Mouse (Mus musculus): ENCODE data around the gene Prpf3.
"Not testable (repeated sequence)": the region's sequence is repeated elsewhere in the genome, so short reads cannot be mapped to it uniquely, and the experiment has no call there.

The Prpf3 gene

GRCm38 (mm10) chr3:95881979-95882815 lies 26.5 kb upstream of the Prpf3 start, which contains the start of gene Ciart:
Gene Ciart, minus strand, starts transcription at chr3:95882251.
- DNase-seq (ENCODE audit: low spot score in 2 of 2), result peak; percentile 91

- DNase-seq (ENCODE audit: low spot score in 2 of 2), result no peak
These were observed 23.4 kb upstream of the Prpf3 start for GRCm38 (mm10) chr3:95879063-95879462.

- DNase-seq (ENCODE audit: low spot score in 2 of 2), result no peak
These were observed 16.4 kb upstream of the Prpf3 start for GRCm38 (mm10) chr3:95872048-95872447.

- peak; percentile 87 to 88 for DNase-seq (ENCODE audit: low spot score in 2 of 2)
These were observed 15.7 kb upstream of the Prpf3 start, which contains the start of gene Mrps21 for GRCm38 (mm10) chr3:95871392-95871867. Gene Mrps21, minus strand, starts transcription at chr3:95871519.

- DNase-seq (ENCODE audit: low spot score in 2 of 2), result no peak
These were observed 15.3 kb upstream of the Prpf3 start for GRCm38 (mm10) chr3:95870976-95871375.

GRCm38 (mm10) chr3:95867408-95867807 lies 11.7 kb upstream of the Prpf3 start:
- DNase-seq (ENCODE audit: low spot score in 2 of 2), result no peak

GRCm38 (mm10) chr3:95866071-95866470 lies 10.4 kb upstream of the Prpf3 start:
- no peak for DNase-seq (ENCODE audit: low spot score in 2 of 2)

- no peak for DNase-seq (ENCODE audit: low spot score in 2 of 2)
These were observed 9.9 kb upstream of the Prpf3 start for GRCm38 (mm10) chr3:95865571-95865970.

- DNase-seq (ENCODE audit: low spot score in 2 of 2), result no peak
These were observed 9.4 kb upstream of the Prpf3 start for GRCm38 (mm10) chr3:95865050-95865449.

GRCm38 (mm10) chr3:95863578-95863977 lies 7.9 kb upstream of the Prpf3 start:
- no peak for DNase-seq (ENCODE audit: low spot score in 2 of 2)

GRCm38 (mm10) chr3:95861796-95862195 lies 6.1 kb upstream of the Prpf3 start:
- peak; percentile 74 to 85 for DNase-seq (ENCODE audit: low spot score in 2 of 2)

GRCm38 (mm10) chr3:95861216-95861615 lies 5.5 kb upstream of the Prpf3 start:
- no peak for DNase-seq (ENCODE audit: low spot score in 2 of 2)

- DNase-seq (ENCODE audit: low spot score in 2 of 2), result no peak
These were observed 4.6 kb upstream of the Prpf3 start for GRCm38 (mm10) chr3:95860323-95860722.

GRCm38 (mm10) chr3:95858278-95858677 lies 2.6 kb upstream of the Prpf3 start:
- not testable (repeated sequence) for DNase-seq (ENCODE audit: low spot score in 2 of 2)

- not testable (repeated sequence) for DNase-seq (ENCODE audit: low spot score in 2 of 2)
These were observed 1.4 kb upstream of the Prpf3 start for GRCm38 (mm10) chr3:95857050-95857449.

- no peak for DNase-seq (ENCODE audit: low spot score in 2 of 2)
These were observed 430 bp upstream of the Prpf3 start for GRCm38 (mm10) chr3:95856115-95856514.

- no peak for DNase-seq (ENCODE audit: low spot score in 2 of 2)
These were observed 4.4 kb downstream of the Prpf3 start for GRCm38 (mm10) chr3:95851317-95851716.

GRCm38 (mm10) chr3:95850611-95851010 lies 5.1 kb downstream of the Prpf3 start:
- no peak for DNase-seq (ENCODE audit: low spot score in 2 of 2)

- DNase-seq (ENCODE audit: low spot score in 2 of 2), result no peak
These were observed 13.0 kb downstream of the Prpf3 start for GRCm38 (mm10) chr3:95842503-95843214.

- DNase-seq (ENCODE audit: low spot score in 2 of 2), result no peak
These were observed 16.4 kb downstream of the Prpf3 start for GRCm38 (mm10) chr3:95839250-95839649.

GRCm38 (mm10) chr3:95829053-95829452 lies 26.6 kb downstream of the Prpf3 start:
- no peak for DNase-seq (ENCODE audit: low spot score in 2 of 2)

- no peak for DNase-seq (ENCODE audit: low spot score in 2 of 2)
These were observed 29.4 kb downstream of the Prpf3 start for GRCm38 (mm10) chr3:95826275-95826674.

All from spleen, postnatal 36 days (tissue).